Mouse (Mus musculus): ENCODE data around the gene Ints5. TPM values are rescaled to one million over a fixed set of nuclear protein-coding genes. Genes with fewer than 3 reads are reported as not detected.

The Ints5 gene
- total RNA-seq, 1 experiment from 2014 or later, result 22.5 TPM

DNA sequence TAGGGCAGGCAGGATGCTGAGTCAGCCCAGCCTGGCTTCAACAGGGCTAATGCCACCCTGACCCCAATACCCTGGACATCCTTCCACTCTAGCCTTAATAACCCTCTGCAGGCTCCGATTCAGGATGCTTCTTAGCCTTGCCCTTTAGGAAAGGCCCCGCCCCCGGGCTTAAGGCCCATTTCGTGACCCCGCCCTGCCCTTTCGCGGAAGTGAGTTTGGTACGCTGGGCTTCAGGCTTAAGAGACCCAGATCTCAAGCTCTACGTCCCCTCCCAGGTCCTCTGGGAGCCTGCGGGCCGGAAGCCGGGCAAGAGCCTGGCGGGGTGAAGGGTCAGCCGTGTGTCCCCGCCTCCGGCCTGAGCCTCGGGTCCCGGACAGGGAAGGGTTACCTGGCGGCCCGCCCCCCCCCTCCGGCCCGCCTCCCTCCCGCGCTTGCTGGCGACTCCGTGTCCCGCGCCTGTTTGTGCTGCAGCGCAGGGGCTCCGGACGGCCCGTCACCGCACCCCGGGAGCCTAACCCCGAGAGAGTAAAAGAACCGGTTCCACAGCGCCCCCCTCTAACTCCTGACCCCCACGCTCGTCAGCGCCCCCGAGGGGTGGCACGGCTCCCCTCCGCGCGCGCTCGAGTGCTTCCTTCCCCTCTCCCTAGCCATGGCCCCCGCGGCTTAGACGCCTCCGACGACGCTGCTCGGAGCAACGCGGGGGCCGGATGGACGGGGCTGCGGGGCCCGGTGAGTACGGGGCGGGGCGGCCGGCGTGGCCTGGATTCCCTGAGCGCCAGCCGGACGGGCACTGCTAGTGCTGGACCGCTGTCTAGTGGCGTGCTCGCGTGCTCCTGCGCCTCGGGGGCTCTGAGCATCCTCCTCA, 36.7 kb downstream of the Ints5 start, which contains the start of the genes Rom1 and Eml3:
TSS of gene Rom1 (minus strand) at position 133 of the 865 bp plus-strand sequence.
TSS of gene Eml3 (plus strand) at position 329 of the 865 bp plus-strand sequence.
- DNase-seq, result peak; percentile 95

DNA sequence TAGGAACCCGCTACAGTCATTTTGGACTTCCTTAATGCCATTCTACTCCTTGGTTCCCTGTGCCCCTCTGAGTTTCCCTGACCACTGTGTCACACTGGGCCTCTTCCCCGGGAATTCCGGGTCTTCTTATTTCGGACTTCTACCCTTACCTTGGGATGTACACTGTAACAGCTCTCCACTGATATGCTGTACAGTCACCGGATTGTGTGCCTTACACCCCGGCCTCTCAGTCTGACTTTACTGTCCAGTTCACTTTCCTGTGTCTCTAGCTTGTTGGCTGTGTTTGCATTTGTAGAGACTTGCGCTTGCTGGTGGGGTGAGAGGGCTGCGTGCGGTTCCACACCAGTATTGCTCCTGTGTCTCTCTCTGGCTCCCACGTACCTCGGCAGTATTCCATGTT, 37.3 kb downstream of the Ints5 start:
- DNase-seq, result peak; percentile 30

- DNase-seq, result no peak
Measured at GRCm38 (mm10) chr19:8930771-8931170, 38.0 kb downstream of the Ints5 start.

DNA sequence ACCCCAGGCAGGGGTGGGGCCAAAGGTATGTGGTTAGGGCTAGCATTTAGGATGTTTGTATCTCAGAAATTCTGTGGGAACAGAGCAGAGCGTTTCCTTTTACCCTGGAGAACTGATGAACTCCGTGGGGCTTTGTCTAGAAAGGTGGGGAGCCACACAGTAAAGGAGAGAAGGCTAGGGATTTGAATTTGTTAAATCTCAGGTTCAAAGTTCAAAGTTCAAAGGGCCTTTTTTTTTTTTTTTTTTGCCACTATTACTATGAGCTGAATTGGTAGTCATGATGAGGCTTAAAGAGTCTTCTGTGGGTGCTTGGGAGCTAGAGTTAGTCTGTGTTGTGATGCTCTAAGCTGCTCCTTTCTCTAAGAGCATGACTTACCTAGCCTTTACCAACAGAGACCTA, 43.9 kb downstream of the Ints5 start:
- no peak for DNase-seq

DNA sequence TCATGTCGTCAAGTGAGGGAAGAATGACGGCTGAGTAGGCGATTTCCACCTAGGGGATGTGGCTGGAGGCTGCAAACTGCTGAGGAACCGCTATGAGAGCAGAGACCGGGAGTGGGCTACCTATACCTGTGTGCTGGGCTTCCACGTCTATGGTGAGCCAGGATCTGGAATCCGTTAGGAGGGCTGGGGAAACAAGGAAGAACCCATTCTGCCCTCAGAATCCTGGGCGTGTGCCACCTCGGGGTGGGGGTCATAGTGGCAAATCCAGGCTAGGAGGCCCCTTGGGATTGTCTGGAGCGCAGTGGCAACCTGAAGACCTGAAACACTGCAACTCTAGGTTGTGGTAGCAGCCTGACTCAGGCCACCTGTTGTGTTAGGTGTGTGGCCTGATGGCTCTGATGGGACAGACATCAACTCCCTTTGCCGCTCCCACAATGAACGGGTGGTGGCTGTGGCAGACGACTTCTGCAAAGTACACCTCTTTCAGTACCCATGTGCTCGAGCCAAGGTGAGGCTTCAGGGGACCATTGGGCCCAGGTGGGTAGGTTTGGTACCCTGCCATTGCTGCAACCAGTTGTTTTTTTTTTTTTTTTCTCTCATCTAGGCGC, 47.8 kb downstream of the Ints5 start:
- no peak for DNase-seq

GRCm38 (mm10) chr19:8941136-8941514, 48.3 kb downstream of the Ints5 start:
- DNase-seq, result no peak

DNA sequence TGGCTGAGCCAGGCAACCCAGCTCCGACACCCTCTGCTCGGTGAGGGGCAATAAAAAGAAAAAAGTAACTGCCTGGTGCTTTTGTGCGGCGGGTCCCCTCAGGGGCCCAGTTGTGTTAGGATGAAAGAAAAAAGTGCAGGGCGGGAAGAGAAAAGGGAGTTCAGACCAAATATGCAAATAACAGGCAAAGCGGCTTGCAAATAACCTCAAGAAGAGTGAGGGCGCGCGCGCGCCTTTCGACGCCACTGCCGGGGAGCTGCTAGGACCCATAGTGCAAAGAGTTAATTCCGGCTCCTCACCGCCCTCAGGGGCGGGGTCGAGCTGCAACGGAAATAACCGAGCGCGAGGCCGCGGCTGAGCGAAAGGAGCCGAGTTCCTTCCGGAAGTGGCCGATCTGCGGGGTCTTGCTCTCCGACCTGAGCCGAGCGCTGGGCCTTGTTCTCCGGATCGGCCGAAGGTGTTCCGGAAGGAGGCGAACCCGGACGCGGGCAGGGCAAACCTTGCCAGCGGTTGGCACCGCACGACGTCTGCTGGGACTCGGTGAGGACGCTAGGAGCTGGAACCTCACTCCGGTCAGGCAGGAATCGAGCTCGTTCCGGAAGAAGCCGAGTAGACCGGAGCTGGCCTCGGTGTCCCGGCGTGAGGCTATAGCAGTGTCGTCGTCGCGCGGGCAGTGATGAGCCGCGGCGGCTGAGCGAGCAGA, 48.9 kb downstream of the Ints5 start, which contains the start of gene Mta2:
TSS of gene Mta2 (plus strand) at position 361 of the 703 bp plus-strand sequence.
- DNase-seq, result peak; percentile 99

GRCm38 (mm10) chr19:8942276-8942964, 49.6 kb downstream of the Ints5 start:
- DNase-seq, result peak; percentile 76

DNA sequence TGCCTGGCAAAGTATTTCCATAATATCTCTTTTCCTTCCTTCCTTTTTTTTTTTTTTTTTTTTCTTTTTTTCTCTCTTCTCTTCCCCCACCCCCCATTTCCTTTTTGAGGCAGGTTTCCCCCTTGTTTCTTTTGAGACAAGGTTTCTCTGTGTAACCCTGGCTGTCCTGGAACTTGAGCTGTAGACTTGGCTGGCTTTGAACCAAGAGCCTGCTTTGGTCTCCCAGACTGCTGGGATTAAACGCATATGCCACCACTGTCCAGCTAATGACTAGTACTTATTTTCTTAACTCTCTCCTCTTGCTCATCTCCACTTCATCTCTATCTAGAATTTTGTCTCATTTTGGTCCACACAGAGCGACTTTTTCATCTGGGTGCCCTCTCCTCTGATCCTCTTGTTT, 50.2 kb downstream of the Ints5 start:
- peak; percentile 4 for DNase-seq

- DNase-seq, result peak; percentile 44
Measured at GRCm38 (mm10) chr19:8944062-8944461, 51.3 kb downstream of the Ints5 start.

DNA sequence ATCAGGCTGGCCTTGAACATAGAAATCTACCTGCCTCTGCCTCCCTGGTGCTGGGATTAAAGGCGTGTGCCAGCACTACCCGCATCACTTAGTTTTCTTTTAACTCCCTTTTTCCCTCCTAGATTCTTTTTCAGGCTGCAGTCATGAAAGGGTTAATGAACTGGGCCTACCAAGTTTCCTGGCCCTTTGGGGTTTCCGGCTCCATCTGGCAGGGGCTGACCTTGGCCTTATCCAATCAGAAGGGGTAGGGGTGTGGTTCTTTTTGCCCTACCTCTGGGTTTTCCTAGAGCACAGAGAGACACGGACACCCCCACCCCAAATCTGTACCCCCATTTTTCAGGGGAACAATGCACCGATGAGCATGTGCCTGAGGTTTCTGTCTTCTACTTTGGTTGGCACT, 51.9 kb downstream of the Ints5 start:
- peak; percentile 93 for DNase-seq

- DNase-seq, result no peak
Measured at GRCm38 (mm10) chr19:8945251-8945650, 52.4 kb downstream of the Ints5 start.

GRCm38 (mm10) chr19:8946929-8947328, 54.1 kb downstream of the Ints5 start:
- no peak for DNase-seq

Small RNA genes within 50 kb of the gene (microRNA-seq; reads per million reads assigned to microRNA genes)
- gene Mir5136, result 0.76 to 0.85 reads per million in 2 experiments

Other genes starting within 250 kb of the Ints5 start
- gene Chrm1, start 229.2 kb upstream of the Ints5 start, total RNA-seq (2021), result 1.5 and 2.4 TPM in 2 replicates
- gene Slc3a2, start 169.6 kb upstream of the Ints5 start, total RNA-seq (2021), result 178 and 199 TPM in 2 replicates
- gene Wdr74, start 157.2 kb upstream of the Ints5 start, total RNA-seq (2021), result 50.8 and 68.2 TPM in 2 replicates
- 2.3 and 2.4 TPM in 2 replicates for gene 1700092M07Rik, start 152.3 kb upstream of the Ints5 start, total RNA-seq (2021)
- gene Stx5a, start 151.6 kb upstream of the Ints5 start, total RNA-seq (2021), result 77.9 and 90.8 TPM in 2 replicates
- 110 and 120 TPM in 2 replicates for gene Nxf1, start 135.9 kb upstream of the Ints5 start, total RNA-seq (2021)
- gene Tmem223, start 122.0 kb upstream of the Ints5 start, total RNA-seq (2021), result 102 and 111 TPM in 2 replicates
- gene Tmem179b, start 118.5 kb upstream of the Ints5 start, total RNA-seq (2021), result 44.7 and 45.9 TPM in 2 replicates
- 15.2 and 18.2 TPM in 2 replicates for gene Taf6l, start 106.6 kb upstream of the Ints5 start, total RNA-seq (2021)
- gene Polr2g, start 94.4 kb upstream of the Ints5 start, total RNA-seq (2021), result 85.2 and 89.1 TPM in 2 replicates
- gene Zbtb3, start 90.5 kb upstream of the Ints5 start, total RNA-seq (2021), result 2.4 and 2.9 TPM in 2 replicates
- 29.6 and 32.0 TPM in 2 replicates for gene Ttc9c, start 73.7 kb upstream of the Ints5 start, total RNA-seq (2021)
- gene Hnrnpul2, start 73.0 kb upstream of the Ints5 start, total RNA-seq (2021), result 77.0 and 79.6 TPM in 2 replicates
- 7.5 TPM in 1 of 2 replicates, not detected in the other for gene AC129217.1, start 63.2 kb upstream of the Ints5 start, total RNA-seq (2021)
- 143 and 153 TPM in 2 replicates for gene Bscl2, start 55.5 kb upstream of the Ints5 start, total RNA-seq (2021)
- 6.4 and 9.3 TPM in 2 replicates for gene Gng3, start 53.8 kb upstream of the Ints5 start, total RNA-seq (2021)
- gene Lrrn4cl, start 42.2 kb upstream of the Ints5 start, total RNA-seq (2021), result 3.8 and 4.1 TPM in 2 replicates
- gene Ubxn1, start 21.5 kb upstream of the Ints5 start, total RNA-seq (2021), result 214 and 218 TPM in 2 replicates
- 80.7 and 82.8 TPM in 2 replicates for gene Uqcc3, start 12.1 kb upstream of the Ints5 start, total RNA-seq (2021)
- 4.6 and 13.6 TPM in 2 replicates for gene Lbhd1, start 9.3 kb upstream of the Ints5 start, total RNA-seq (2021)
- gene Gm49403, start 9.1 kb upstream of the Ints5 start, total RNA-seq (2021), result not detected in 2 replicates
- 42.4 and 46.2 TPM in 2 replicates for gene 1810009A15Rik, start 4.2 kb upstream of the Ints5 start, total RNA-seq (2021)
- 6.0 TPM in 1 of 2 replicates, not detected in the other for gene Gm49416, start 4.1 kb upstream of the Ints5 start, total RNA-seq (2021)
- gene Ganab, start 5.1 kb downstream of the Ints5 start, total RNA-seq (2021), result 162 and 164 TPM in 2 replicates
- gene B3gat3, start 27.4 kb downstream of the Ints5 start, total RNA-seq (2021), result 52.1 and 53.8 TPM in 2 replicates
- gene Rom1, start 36.4 kb downstream of the Ints5 start, total RNA-seq (2021), result 25.7 and 33.3 TPM in 2 replicates
- 45.4 and 49.5 TPM in 2 replicates for gene Eml3, start 36.5 kb downstream of the Ints5 start, total RNA-seq (2021)
- 93.1 and 105 TPM in 2 replicates for gene Mta2, start 48.9 kb downstream of the Ints5 start, total RNA-seq (2021)
- gene Tut1, start 60.8 kb downstream of the Ints5 start, total RNA-seq (2021), result 20.2 and 21.7 TPM in 2 replicates
- 355 and 413 TPM in 2 replicates for gene Eef1g, start 74.0 kb downstream of the Ints5 start, total RNA-seq (2021)
- 157 and 186 TPM in 2 replicates for gene Ahnak, start 96.3 kb downstream of the Ints5 start, total RNA-seq (2021)
- gene Scgb1a1, start 195.0 kb downstream of the Ints5 start, total RNA-seq (2021), result 4.4 TPM in 1 of 2 replicates, not detected in the other
- 12.6 and 18.1 TPM in 2 replicates for gene Asrgl1, start 242.6 kb downstream of the Ints5 start, total RNA-seq (2021)

All from adrenal gland, postnatal 14 days (tissue).